Mouse (Mus musculus): Measurements from ENCODE around the gene Hrh3.

DNA sequence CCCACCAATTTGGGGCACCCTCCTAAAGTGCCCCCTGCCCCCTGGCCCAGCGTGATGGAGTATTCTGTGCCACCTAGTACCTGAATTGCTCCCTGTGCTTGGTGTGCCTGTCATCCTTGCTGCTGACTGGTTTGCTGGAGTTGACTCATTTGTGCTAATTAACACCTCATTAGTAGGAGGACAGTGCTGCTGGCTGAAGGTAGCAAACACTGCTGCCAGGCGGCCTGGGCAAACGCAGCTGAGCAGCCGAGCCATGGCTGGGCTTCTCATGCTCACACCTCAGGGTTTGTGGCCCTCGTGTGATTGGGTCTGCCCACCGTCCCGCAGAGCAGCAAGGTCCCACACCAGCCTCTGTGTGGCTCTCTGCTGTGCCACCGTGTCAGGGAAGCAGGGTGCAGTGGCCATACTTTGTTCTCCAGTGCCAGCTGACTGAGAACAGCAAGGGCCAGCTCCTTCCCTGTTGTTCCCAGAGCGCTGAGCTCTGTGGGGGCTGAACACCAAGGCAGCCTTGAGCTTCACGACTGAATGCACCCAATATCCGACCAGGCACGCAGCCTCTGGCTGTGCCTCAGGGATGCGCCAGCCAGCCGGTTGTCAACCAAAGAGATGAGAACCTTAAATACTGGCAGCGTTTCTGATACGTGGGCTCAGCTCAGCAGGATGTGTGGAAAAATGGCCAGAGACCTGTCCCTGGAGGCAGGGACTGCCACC lies 18.2 kb downstream of the Hrh3 start:
- TF ChIP-seq CTCF (IDR thresholded peaks at IDR 0.05; ENCODE audit: insufficient read depth, low read length) (no peak), POLR2A (IDR thresholded peaks at IDR 0.05; ENCODE audit: borderline replicate concordance, extremely low read depth, low read depth, low read length) (no peak)
